Mouse (Mus musculus): ENCODE data around the gene Trip11.
"Not testable (repeated sequence)": the region's sequence is repeated elsewhere in the genome, so short reads cannot be mapped to it uniquely, and the experiment has no call there.

Trip11 gene

DNA sequence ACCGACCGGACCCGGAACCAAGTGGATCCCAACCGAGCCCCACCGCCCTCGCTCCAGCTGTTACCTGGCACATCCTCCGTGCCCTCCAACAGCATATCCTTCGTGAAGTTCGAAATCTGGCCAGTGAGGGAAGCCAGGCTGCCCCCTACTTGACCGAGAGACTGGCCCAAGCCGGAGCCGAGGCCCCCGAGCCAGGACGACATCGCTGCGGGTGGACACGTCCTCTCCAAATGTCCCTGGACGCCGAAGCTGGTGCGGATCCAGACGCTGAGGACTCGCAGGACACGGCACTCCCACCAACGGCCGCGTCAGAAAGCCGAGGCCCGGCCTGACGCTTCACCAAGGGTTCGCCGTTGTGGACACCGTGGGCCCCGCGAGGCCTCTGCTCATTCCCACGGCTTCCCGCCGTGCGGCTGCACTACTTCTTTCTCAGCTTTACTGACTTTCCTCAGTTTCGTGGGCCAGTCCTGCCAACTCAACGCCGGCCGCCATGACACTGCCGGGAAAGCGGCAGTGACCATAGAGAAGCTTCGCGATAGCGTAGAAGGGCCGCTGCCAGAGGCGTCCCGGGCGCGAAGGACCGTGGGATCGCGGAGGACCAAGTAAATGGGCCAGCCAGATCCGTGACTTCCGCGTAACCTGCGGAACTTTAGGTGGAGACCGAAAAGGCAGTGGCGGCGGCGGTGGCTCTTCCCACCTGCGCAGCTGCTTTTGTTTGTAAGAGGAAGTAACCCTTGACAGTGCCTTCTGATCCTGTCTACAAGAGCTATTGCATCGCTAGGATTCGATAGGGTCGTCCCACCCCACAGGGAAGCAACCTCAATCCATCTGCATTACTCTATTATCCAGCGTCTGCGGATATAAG is at the start of gene Trip11:
Trip11 (minus strand) TSS at position 642 of the 865 bp plus-strand sequence.
- DNase-seq (ENCODE audit: low spot score), result peak; percentile 93

DNA sequence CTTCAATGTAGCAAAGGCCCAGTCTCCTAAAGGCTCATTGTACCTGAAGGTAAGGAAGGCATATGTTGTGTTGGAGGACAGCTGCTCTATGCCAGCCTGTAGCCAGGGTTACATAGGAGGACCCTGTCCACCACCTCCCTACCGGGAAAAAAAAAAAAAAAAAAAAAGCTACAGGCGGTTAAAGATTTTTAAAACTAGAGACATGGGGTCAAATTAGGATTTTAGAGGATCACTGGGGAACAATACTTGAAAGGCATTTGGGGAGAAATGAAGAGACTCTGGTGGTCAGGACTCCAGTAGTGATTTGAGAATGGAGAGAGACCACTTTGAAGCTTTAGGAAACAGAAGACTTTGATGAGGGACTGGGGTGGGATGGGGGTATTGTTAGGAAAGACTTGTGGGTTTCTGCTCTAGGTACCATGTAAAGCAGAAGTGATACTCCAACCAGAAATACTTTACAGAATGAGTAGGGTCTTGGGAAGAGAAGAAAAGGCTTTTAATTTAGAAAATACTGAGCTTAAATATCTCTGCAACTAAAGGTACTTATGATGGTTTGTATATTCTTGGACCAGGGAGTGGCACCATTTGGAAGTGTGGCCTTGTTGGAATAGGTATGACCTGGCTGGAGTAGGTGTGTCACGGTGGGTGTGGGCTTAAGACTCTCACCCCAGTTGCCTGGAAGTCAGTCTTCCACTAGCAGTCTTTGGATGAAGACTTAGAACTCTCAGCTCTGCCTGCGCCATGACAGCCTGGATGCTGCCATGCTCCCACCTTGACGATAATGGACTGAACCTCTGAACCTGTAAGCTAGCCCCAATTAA is 46.1 kb upstream of the Trip11 start:
- DNase-seq (ENCODE audit: low spot score), result not testable (repeated sequence)

DNA sequence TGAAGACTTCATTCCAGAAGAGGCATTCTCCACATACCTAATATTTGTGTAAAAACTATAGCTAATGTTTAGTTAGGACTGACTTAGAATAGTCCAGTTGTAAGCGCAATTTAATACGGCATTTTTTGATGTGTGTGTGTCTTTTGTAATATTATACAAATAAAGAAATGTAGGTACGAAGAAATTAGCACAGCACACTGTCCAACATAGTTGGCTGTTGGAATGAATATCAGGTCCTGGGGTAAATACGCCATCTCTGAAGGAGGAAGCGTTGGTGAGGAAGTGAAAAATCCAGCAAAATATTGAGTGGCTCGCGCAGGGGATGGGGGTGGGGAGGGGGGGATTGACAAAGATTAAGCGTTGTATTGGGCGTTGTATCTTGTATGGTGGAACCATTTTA is 45.5 kb upstream of the Trip11 start:
- no peak for DNase-seq (ENCODE audit: low spot score)

DNA sequence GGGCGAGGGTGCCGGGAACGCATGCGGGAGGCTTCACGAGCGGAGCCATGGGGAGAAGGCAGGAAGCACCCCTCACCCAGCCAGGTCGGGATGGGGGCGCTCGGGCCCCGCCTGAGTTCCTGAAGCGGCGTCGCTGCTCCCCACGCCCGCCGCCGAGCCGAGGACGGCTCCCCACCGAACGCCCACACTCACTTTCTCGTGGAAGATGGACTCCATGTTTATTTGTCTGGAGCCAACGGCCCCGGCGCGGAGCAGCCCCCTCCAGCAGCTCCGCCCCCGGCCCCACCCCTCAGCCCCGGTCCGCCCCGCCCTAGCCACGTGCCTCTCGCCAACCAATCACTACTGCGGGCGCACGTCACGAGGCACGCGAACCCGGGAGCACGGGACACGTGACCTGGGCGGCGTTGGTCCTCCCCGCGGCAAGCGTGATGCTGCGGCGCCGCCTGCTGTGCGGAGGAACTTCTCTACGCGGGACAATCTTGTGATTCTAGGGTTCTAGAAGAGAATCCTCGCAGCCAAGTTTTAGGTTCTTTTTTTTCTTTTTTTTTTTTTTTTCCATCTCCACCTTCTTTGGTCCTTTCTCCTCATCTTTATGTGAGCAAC is 45.0 kb upstream of the Trip11 start, which contains the start of gene Atxn3:
Atxn3 (minus strand) TSS at position 305 of the 603 bp plus-strand sequence.
- DNase-seq (ENCODE audit: low spot score), result peak; percentile 98

DNA sequence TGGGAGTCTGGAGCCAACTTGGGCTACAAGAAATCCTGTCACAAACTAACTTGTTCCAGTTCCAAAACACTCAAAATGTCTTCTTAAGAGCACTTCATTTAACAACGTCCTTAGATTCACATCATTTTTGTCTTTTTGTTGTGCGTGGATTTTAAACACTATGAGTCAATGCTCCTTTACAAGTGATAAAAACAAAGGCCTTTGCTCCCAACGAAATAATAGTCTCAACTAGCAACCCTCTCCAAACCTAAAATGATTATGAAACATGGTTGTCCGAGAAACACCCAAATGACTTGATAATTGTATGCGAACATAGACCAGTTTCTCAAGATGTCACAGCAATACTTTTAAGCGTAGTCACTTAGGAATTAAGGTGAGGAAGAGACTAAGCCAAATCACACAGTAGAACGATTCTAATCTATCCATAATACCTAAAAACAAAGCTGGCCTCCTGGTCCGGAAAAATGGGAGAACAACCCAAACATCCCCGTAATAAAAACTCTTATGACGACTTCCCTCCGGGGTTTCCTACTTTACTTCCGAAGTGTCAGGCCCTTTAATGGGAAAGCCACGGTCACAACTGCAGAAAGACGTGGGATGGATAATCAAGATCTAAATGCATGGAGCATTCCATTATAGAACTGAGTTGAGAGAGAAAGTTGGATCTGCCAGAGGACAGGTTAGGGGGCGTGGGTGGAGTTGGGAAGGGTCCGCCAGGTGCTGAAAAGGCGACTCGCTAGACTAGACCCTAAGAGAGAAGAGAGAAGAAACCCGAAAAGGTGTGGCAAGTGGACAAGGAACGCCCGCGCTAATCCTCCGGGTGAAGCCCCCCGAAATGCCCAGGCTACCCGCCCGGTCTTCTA is 44.2 kb upstream of the Trip11 start:
- DNase-seq (ENCODE audit: low spot score), result no peak

DNA sequence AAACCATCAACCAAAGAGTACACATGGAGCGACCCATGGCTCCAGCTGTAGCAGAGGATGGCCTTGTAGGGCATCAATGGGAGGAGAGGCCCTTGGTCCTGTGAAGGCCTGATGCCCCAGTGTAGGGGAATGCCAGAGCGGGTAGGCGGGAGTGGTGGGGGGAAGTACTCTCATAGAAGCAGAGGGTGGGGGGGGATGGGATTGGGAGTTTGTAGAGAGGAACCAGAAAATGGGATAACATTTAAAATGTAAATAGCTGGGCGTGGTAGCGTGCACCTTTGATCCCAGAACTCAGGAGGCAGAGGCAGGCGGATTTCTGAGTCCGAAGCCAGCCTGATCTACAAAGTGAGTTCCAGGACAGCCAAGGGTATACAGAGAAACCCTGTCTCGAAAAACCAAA is 42.8 kb upstream of the Trip11 start:
- not testable (repeated sequence) for DNase-seq (ENCODE audit: low spot score)

DNA sequence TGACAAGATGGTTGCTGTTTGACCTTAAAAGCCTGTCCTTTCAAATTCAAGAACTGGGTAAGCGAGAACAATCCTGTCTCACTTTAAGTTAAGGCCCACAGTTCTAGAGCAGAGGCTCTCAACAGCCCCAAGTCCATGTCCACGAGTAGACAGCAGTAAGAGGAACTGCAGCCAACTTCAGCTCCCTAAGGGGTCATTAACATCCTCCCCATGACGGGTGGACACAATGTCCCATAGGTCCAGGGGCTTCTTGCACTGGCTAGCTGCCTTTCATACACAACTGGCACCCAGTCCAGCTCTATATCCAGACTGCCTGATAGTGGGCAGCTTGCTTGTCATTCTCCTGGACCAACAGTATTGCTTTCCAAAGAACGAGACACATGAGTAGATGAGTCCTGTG is 35.7 kb upstream of the Trip11 start:
- DNase-seq (ENCODE audit: low spot score), result no peak

DNA sequence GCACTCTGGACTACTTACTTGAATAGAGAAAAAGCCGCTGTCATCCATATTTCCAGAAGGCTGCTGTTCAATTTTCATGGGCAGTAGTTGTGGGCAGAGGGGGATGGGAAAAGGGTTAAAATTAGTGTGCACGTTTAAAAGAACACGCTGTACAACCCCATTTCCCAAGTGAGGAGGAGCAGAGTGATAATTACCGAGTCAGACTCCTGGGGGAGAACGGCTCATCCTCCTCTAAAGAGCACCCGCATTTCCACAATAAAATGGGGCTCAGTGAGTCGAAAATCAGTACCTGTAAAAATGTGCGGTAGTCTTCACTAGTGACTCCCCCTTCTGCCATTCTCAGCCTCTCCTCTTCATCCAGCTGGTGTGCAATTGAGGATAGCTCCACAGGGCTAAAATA is 34.9 kb upstream of the Trip11 start:
- DNase-seq (ENCODE audit: low spot score), result no peak

DNA sequence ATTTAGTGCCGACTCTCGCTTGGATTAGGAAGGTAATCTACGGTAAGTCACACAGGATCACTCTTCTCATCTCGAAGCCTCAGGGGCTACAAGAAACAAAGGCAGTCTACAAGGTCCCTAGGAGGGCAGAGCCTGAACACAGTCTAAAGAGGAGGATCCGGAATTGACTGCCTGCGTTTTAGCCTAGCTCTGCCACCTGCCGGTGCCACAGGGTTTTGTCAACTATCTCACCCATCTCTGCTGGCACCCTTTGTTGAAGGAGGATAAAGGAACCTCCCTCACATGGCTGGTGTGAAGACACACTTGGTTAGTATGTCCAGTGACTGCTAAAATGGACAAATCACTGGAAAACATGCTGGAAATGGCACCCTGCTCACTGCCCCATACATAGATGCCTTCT is 24.5 kb upstream of the Trip11 start:
- DNase-seq (ENCODE audit: low spot score), result no peak

DNA sequence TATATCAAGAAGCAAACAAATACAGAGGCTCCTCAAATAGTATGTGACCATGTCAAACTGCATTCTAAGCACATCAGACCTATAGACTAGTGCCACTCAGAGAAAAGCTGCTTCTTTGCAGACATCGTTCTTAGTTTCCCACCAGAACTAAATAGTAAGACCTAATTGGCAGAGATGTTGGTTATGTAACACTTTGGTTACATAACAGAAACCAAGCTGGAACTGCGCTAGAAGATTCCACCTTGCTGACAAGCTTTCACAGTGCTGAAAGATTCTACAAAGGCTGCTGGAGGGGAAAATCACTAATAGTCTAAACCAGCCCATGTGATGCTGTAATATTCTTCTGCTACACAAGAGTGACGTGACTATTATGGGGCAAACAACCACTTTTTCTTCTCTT is 22.2 kb upstream of the Trip11 start:
- DNase-seq (ENCODE audit: low spot score), result no peak

DNA sequence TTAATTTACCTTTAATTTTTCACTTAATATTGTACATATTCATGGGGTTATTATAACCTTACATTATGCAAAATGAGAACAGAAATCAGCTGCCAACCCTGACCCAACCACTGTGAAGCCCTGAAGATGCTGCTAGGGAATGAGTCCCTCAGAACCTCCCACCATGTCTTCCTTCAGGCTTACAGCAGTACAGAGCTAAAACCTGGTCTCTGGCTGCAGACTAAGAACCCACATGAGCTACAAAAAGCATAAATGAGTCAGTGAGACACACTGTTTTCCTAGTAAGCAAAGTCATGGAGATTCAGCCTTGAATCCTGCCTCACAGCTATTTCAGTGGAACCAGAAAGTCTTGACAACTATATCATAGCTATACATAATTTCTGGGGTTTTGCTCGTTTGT is 15.4 kb upstream of the Trip11 start:
- DNase-seq (ENCODE audit: low spot score), result no peak

DNA sequence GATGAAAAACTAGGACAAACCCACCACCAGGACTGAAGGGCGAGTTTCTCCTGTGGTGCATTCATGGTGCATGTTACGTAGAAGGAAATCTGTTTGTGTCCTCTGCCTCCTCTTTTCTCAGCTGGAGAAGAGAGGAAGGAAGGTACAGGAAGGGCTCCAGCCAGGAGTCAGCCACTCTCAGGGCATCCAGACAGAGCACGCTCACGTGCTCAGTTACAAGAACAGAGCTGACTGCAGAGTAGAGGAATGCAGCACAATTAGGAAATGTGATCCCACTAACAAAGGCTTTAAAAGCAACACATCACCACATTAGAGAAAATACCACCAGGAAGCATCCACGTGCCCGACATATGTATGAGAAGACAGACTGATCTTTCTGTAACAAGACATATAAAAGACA is 9.2 kb upstream of the Trip11 start:
- DNase-seq (ENCODE audit: low spot score), result no peak

DNA sequence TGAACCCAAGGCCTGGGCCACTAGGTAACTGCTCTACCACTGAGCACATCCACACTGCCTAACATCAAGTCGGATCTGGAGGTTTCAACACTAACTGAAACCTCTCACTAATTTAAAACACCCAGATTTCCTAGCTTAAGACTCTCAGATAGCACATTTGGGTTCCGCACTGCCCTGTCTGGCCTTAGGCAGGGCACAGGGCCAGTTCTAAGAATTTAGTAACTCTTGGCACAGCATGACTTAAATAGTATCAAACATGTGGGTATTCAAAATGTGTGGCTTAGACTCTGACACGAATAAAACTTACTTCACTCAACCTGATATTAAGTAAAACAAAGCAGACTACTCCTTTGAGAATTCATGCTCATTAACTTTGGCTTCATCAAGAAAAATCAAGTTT is 6.8 kb upstream of the Trip11 start:
- DNase-seq (ENCODE audit: low spot score), result no peak

DNA sequence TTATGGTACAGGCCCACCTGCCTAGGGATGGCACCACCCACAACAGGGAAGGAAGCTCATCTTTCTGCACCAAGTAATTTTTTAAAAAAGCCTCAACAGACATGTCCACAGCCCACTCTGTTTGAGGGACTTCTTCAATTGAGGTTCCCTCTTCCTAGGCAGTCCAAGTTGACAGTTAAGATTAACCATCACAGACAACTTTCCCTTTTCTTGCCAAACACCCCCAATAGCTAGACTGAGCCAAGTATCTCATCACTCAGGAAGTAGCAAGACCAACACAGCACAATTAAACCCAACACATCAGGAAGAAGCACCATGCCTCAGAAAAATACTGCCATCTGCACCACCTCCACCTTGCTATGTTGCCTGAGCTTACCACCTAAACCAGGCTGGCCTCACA is 4.1 kb upstream of the Trip11 start:
- DNase-seq (ENCODE audit: low spot score), result no peak

DNA sequence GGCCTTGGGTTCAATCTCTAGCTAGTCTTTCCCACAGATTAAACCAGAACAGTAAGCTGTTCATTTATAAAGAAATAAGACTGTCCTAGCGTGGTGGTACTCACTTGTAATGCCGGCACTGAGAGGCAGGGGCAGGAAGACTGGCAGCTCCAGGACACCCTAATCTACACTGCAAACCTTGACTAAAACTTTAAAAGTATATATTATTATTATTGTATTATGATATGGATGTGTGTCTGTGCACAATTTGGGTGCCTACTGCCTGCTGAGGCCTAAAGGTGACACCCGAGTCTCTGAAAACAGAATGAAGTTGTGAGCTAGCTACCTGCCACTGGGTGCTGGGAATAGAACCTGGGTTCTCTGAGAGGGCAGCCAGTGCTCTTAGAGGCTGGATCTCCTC is 1.7 kb downstream of the Trip11 start:
- no peak for DNase-seq (ENCODE audit: low spot score)

DNA sequence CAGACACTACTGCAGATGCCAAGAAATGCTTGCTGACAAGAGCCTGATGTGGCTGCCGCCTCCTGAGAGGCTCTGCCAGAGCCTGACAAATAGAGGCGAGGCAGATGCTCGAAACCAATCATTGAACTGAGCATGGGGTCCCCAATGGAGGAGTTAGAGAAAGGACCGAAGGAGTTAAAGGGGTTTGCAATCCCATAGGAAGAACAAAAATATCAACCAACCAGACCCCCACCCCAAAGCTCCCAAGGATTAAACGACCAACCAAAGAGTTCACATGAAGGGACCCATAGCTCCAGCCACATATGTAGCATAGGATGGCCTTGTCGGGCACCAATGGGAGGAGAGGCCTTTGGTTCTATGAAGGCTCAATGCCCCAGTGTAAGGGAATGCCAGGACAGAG is 2.7 kb downstream of the Trip11 start:
- no peak for DNase-seq (ENCODE audit: low spot score)

DNA sequence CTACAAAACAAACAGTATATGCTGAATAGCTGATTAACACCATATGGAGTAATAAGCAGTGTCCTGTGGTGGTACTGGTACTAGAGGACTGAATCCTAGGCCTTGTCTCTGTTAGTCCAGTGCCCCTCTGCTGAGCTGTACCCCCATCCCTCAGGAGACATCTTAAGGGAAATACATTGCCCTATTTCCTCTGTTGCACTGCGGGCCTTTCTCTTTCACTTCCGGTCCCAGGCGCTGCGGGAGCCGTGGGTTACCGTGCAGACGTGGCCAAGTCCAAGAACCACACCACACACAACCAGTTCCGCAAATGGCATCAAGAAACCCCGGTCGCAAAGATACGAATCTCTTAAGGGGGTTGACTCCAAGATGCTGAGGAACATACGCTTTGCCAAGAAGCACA is 7.2 kb downstream of the Trip11 start:
- no peak for DNase-seq (ENCODE audit: low spot score)

DNA sequence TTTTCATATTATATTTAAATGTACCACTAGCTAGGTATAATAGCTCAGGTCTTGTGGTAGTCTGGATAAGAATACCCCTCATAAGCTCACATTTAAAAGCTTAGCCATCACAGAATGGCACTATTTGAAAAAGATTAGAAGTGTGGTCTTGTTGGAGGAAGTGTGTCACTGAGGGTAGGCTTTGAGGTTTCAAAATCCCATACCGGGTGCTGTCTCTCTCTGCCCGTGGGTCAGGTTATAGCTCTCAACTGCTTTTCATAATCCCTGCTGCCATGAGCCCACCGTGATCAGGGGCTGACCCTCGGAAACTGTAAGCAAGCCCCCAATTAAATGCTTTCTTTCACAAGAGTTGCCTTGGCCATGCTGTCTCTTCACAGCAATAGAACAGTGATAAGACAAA is 8.2 kb downstream of the Trip11 start:
- no peak for DNase-seq (ENCODE audit: low spot score)

DNA sequence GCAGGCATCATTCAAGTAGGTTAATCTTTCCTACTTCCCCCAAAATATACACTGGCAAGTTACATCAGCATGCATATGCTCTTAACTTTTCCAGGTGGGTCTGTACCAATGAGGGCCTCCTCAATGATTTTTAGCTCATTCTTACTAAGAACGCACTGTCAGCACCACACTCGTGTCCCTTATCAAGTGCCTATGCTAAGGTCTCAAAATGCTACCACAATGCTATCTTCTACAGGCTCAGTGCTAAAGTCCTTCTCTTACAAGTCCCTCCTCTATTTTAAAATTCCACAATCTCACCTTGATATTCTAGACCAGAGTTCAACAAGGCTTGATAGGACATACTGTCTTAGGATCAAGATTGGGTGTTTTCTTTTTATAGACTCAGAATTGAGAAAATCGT is 8.9 kb downstream of the Trip11 start:
- no peak for DNase-seq (ENCODE audit: low spot score)

DNA sequence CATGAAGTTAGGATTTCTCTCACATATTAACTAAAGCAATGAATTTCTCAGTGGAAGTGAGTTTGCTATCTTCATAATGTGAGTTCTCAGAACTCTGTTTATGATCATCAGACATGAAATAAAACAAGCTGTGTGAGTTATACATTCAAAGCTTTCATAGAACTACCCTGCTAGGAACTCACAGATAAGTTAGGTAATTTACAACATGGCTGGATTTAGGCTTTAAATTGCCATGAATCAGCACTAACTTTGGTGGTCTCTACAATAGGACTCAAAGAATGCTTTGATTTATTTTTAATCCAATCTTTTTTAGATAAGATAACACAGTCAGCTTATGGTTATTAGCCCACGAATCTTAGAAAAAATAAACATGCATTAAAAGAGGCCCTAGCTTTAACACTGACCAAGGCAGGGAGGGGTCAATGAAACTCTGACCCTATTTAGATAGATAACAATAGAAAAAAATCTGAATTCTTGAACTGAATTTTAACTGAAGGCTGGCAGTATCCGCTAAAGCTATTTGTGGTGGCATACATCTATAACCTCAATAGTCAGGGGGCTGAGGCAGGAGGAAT is 13.3 kb downstream of the Trip11 start:
- no peak for DNase-seq (ENCODE audit: low spot score)

DNA sequence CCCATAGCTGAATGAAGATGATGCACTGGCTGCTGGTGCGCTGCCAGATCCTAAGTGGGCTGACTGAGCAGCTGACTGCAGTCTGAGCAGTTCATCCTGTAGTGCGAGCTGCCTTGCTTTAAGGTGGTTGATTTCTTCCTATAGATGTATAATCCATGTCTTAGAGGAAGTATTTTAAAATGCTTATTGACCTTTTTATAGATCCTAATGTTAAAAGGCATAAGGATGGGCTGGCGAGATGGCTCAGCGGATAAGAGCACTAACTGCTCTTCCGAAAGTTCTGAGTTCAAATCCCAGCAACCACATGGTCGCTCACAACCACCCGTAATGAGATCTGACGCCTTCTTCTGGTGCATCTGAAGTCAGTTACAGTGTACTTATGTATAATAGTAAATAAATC is 14.1 kb downstream of the Trip11 start:
- DNase-seq (ENCODE audit: low spot score), result no peak

DNA sequence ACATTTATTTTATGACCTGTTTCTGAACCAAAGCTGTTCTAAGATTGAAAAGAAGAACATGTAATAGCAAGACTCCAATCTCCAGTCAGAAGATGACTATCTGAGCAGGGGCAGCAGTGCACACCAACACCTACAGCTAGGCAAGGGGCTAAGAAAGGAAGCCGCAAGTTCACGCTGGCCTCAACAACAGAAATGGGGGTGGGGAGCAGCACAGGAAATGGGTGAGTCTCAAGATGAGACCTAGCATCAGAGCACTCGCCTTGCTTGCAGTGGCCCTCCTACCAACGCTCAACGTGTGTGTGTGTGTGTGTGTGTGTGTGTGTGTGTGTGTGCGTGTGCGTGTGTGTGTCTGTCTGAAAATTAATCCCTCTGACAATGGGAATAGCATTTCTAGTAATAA is 16.0 kb downstream of the Trip11 start:
- DNase-seq (ENCODE audit: low spot score), result no peak

Measured in urinary bladder, postnatal 14 days (tissue).